ENCODE assay signal across 8 mouse cellular contexts in the genomic region with DNA sequence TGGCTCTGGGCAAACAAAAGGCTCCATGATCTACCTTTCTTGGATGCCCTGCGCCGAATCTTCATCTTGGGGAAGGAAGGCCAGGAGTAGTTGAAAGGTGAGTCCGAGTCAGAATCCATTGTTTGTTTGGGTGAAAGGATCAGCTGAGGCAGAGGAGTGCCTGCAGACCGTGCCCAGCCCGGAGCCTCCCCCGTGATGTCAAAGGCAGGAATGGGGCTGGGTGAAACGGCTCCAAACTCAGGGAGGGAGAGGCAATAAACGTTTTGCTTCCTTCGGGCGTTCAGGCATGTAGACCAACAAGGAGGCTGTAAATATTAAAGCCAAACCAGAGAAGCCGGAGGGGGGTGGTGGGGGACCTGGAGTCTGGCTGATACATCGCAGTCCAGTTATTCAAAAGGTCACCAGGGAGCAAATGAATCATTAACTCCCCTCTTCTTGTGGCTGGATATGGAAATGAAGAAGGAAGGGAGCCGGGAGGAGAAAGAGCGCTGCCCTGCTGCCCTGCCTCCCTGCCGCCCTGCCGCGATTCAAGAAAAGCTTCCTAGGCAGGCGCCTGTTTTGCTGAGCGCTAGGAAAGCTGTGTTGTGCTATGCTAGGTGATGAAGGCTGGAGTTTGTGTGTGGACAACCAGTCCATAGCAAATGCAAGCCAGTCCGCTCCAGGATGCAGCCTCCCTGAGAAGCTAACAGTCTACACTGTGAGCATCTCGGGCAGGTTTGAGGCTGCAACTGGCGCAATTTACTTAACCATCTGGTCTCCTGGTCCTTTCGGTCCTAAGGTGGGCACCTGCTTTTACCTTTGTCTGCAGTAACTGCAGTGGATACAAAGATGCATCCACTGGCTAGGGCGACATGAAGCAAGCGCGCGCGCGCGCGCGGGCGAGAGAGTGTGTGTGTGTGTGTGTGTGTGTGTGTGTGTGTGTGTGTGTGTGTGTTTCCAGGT.
DNase-seq lines count a peak whose midpoint lies in the region; ATAC-seq lines count a peak whose summit lies in the region.

No protein-coding gene starts in this region.

- no peaks in the 10 kb centered on the region for H3K9me3 ChIP-seq in hindbrain, embryonic 13.5 days
- no peaks in the 10 kb centered on the region for H3K9me3 ChIP-seq in limb, embryonic 15.5 days
- H3K9me3 ChIP-seq in neural tube, embryonic 13.5 days = no peaks in the 10 kb centered on the region

- WGBS in hindbrain, embryonic 13.5 days = 7% methylated on average over 33 of the region's 33 CpGs
- 9% methylated on average over 32 of the region's 33 CpGs for WGBS in limb, embryonic 15.5 days
- WGBS in neural tube, embryonic 13.5 days = 8% methylated on average over 33 of the region's 33 CpGs

- H3K27me3 ChIP-seq in hindbrain, embryonic 13.5 days = peaks cover 15% of the 10 kb centered on the region
- H3K27me3 ChIP-seq in limb, embryonic 15.5 days = no peaks in the 10 kb centered on the region
- 0 out of 2 replicates have a peak, but pooled peaks cover 5% of the 10 kb centered on the region for H3K27me3 ChIP-seq in neural tube, embryonic 13.5 days

- DNase-seq in frontal cortex, postnatal 14 days (ENCODE audit: low spot score in 2 of 2) = no peak
- DNase-seq in R1 (ENCODE audit: low read depth, low spot score) = peak; percentile 56
- DNase-seq in T-cell, adult 2 months (ENCODE audit: low spot score) = no peak
- no peak for DNase-seq in left cerebral cortex, adult 11 months (ENCODE audit: low spot score)

- no peaks in the 10 kb centered on the region for H3K36me3 ChIP-seq in hindbrain, embryonic 13.5 days
- no peaks in the 10 kb centered on the region for H3K36me3 ChIP-seq in limb, embryonic 15.5 days
- no peaks in the 10 kb centered on the region for H3K36me3 ChIP-seq in neural tube, embryonic 13.5 days

- peak; percentile 58 for ATAC-seq in frontal cortex, adult (ENCODE audit: low TSS enrichment)
- peak; percentile 73 for ATAC-seq in hindbrain, embryonic 13.5 days (ENCODE audit: low FRiP score)
- no peak for ATAC-seq in limb, embryonic 15.5 days (ENCODE audit: insufficient number of reproducible peaks, low FRiP score, low TSS enrichment, low read depth)
- peak; percentile 73 for ATAC-seq in neural tube, embryonic 13.5 days (ENCODE audit: low read depth)

- peak overlapping the region; percentile 86 for H3K27ac ChIP-seq in hindbrain, embryonic 13.5 days
- H3K27ac ChIP-seq in limb, embryonic 15.5 days = peak overlapping the region; percentile 64
- peak overlapping the region; percentile 80 for H3K27ac ChIP-seq in neural tube, embryonic 13.5 days (replicated peaks)

- H3K9ac ChIP-seq in hindbrain, embryonic 13.5 days = peak overlapping the region; percentile 76
- peak overlapping the region; percentile 44 for H3K9ac ChIP-seq in limb, embryonic 15.5 days
- peak overlapping the region; percentile 77 for H3K9ac ChIP-seq in neural tube, embryonic 13.5 days

- peak overlapping the region; percentile 84 for H3K4me2 ChIP-seq in hindbrain, embryonic 13.5 days
- peak overlapping the region; percentile 81 for H3K4me2 ChIP-seq in limb, embryonic 15.5 days
- H3K4me2 ChIP-seq in neural tube, embryonic 13.5 days = peak overlapping the region; percentile 84

- H3K4me3 ChIP-seq in hindbrain, embryonic 13.5 days = peak overlapping the region; percentile 49
- peak overlapping the region; percentile 43 for H3K4me3 ChIP-seq in limb, embryonic 15.5 days
- H3K4me3 ChIP-seq in neural tube, embryonic 13.5 days = peak overlapping the region; percentile 45

- H3K4me1 ChIP-seq in hindbrain, embryonic 13.5 days (replicated peaks) = peaks cover 24% of the 10 kb centered on the region
- H3K4me1 ChIP-seq in limb, embryonic 15.5 days = peaks cover 17% of the 10 kb centered on the region
- H3K4me1 ChIP-seq in neural tube, embryonic 13.5 days (replicated peaks) = peaks cover 24% of the 10 kb centered on the region
